Mouse (Mus musculus) hindbrain, embryonic 10.5 days (tissue): ENCODE measurements at regions not wholly inside any gene's neighbourhood (a gene's known extent, or its start where the extent isn't known, plus 50 kb on each side); places are given as distances from the start of the nearest gene placed in this dataset.

Experiments
- DNase-seq: peaks from one replicate; pipeline ENCODE4 v3.0.0-alpha.2; 2017; ENCODE audit warnings: low spot score
- H3K27ac ChIP-seq: fragments of 300-500 bp; sonication (generic); 2 replicates; pipeline ENCODE4 v1.5.1; 2016; ENCODE audit warnings: mild to moderate bottlenecking, moderate library complexity
- H3K27me3 ChIP-seq: fragments of 300-500 bp; sonication (generic); 2 replicates; pipeline ENCODE4 v1.6.1; 2016; ENCODE audit warnings: mild to moderate bottlenecking; ENCODE audit not compliant: poor library complexity, insufficient read depth, severe bottlenecking
- H3K36me3 ChIP-seq: fragments of 300-500 bp; sonication (generic); 2 replicates; pipeline ENCODE4 v1.6.1; 2016; ENCODE audit warnings: mild to moderate bottlenecking, moderate library complexity
- H3K4me1 ChIP-seq: fragments of 300-500 bp; sonication (generic); replicated peaks from 2 replicates; pipeline ENCODE4 v1.6.1; 2016; ENCODE audit warnings: mild to moderate bottlenecking
- H3K4me3 ChIP-seq: fragments of 300-500 bp; sonication (generic); 2 replicates; pipeline ENCODE4 v1.5.1; 2016; ENCODE audit warnings: mild to moderate bottlenecking, moderate library complexity
- H3K9me3 ChIP-seq: fragments of 300-500 bp; sonication (generic); 2 replicates; pipeline ENCODE4 v1.6.1; 2016; ENCODE audit warnings: mild to moderate bottlenecking, moderate library complexity
- WGBS: fragments of 180-500 bp; shearing (Covaris S2); methylation state at CpG from one replicate; pipeline ENCODE4 v1.1.7; 2016; 5-methylcytosine and 5-hydroxymethylcytosine counted together

- H3K27me3 ChIP-seq, result peaks cover 78% of the 10 kb centered on the region
- WGBS, result 23% methylated on average over 10 of the region's 10 CpGs
- H3K36me3 ChIP-seq, result no peaks in the 10 kb centered on the region
- no peak for DNase-seq
- peak overlapping the region; percentile 40; the same call in 1 of the 2 replicates for H3K27ac ChIP-seq
- peaks cover 35% of the 10 kb centered on the region for H3K4me1 ChIP-seq
- H3K4me3 ChIP-seq, result no peak overlapping the region
- H3K9me3 ChIP-seq, result peaks cover 6% of the 10 kb centered on the region; the same call in 1 of the 2 replicates
Observed at GRCm38 (mm10) chr2:172789260-172789659, 150.9 kb downstream of the Bmp7 start.

GRCm38 (mm10) chr2:172792555-172792954 lies 147.6 kb downstream of the Bmp7 start:
- Histone ChIP-seq H3K4me1 (peaks cover 33% of the 10 kb centered on the region), H3K27ac (no peak overlapping the region), H3K27me3 (peaks cover 61% of the 10 kb centered on the region), H3K9me3 (peaks cover 3% of the 10 kb centered on the region; the same call in 1 of the 2 replicates), H3K4me3 (no peak overlapping the region), H3K36me3 (no peaks in the 10 kb centered on the region)
- no peak for DNase-seq
- WGBS, result 69% methylated on average over 10 of the region's 10 CpGs

GRCm38 (mm10) chr2:172793991-172794390 lies 146.1 kb downstream of the Bmp7 start:
- no peak for DNase-seq
- Histone ChIP-seq H3K27me3 (peaks cover 47% of the 10 kb centered on the region), H3K36me3 (no peaks in the 10 kb centered on the region), H3K4me1 (peaks cover 31% of the 10 kb centered on the region), H3K4me3 (no peak overlapping the region), H3K27ac (no peak overlapping the region), H3K9me3 (peaks cover 3% of the 10 kb centered on the region; the same call in 1 of the 2 replicates)
- 78% methylated on average over 8 of the region's 8 CpGs for WGBS

GRCm38 (mm10) chr2:172794771-172795170 lies 145.3 kb downstream of the Bmp7 start:
- Histone ChIP-seq H3K4me3 (no peak overlapping the region), H3K27me3 (peaks cover 39% of the 10 kb centered on the region), H3K36me3 (no peaks in the 10 kb centered on the region), H3K27ac (no peak overlapping the region), H3K4me1 (peaks cover 27% of the 10 kb centered on the region), H3K9me3 (peaks cover 3% of the 10 kb centered on the region; the same call in 1 of the 2 replicates)
- WGBS, result 84% methylated on average over 10 of the region's 10 CpGs
- DNase-seq, result no peak

- Histone ChIP-seq H3K27me3 (peaks cover 35% of the 10 kb centered on the region), H3K4me1 (peaks cover 37% of the 10 kb centered on the region), H3K4me3 (no peak overlapping the region), H3K9me3 (peaks cover 3% of the 10 kb centered on the region; the same call in 1 of the 2 replicates), H3K36me3 (no peaks in the 10 kb centered on the region), H3K27ac (no peak overlapping the region)
- DNase-seq, result no peak
- 78% methylated on average over 6 of the region's 6 CpGs for WGBS
Observed at GRCm38 (mm10) chr2:172796104-172796503, 144.0 kb downstream of the Bmp7 start.

GRCm38 (mm10) chr2:172796955-172797354 lies 143.2 kb downstream of the Bmp7 start:
- Histone ChIP-seq H3K27me3 (peaks cover 27% of the 10 kb centered on the region), H3K4me3 (no peak overlapping the region), H3K4me1 (peaks cover 46% of the 10 kb centered on the region), H3K36me3 (no peaks in the 10 kb centered on the region), H3K9me3 (peaks cover 3% of the 10 kb centered on the region; the same call in 1 of the 2 replicates), H3K27ac (no peak overlapping the region)
- WGBS, result 25% methylated on average over 6 of the region's 6 CpGs
- DNase-seq, result no peak

- Histone ChIP-seq H3K9me3 (peaks cover 12% of the 10 kb centered on the region), H3K36me3 (no peaks in the 10 kb centered on the region), H3K27me3 (peaks cover 10% of the 10 kb centered on the region), H3K27ac (peak overlapping the region; percentile 13), H3K4me3 (no peak overlapping the region), H3K4me1 (peaks cover 46% of the 10 kb centered on the region)
- 27% methylated on average over 10 of the region's 10 CpGs for WGBS
- DNase-seq, result peak; percentile 33
Observed at GRCm38 (mm10) chr2:172799951-172800350, 140.2 kb downstream of the Bmp7 start.

GRCm38 (mm10) chr2:172800801-172801200 lies 139.3 kb downstream of the Bmp7 start:
- Histone ChIP-seq H3K4me3 (no peak overlapping the region), H3K4me1 (peaks cover 43% of the 10 kb centered on the region), H3K27me3 (peaks cover 9% of the 10 kb centered on the region), H3K9me3 (peaks cover 12% of the 10 kb centered on the region), H3K36me3 (no peaks in the 10 kb centered on the region), H3K27ac (peak overlapping the region; percentile 13; the same call in 1 of the 2 replicates)
- no peak for DNase-seq
- 61% methylated on average over 9 of the region's 9 CpGs for WGBS

GRCm38 (mm10) chr2:172801804-172802203 lies 138.3 kb downstream of the Bmp7 start:
- DNase-seq, result peak; percentile 33
- H3K27ac ChIP-seq, result no peak overlapping the region; the same call in 1 of the 2 replicates
- H3K4me3 ChIP-seq, result no peak overlapping the region
- 38% methylated on average over 4 of the region's 4 CpGs for WGBS
- peaks cover 9% of the 10 kb centered on the region for H3K27me3 ChIP-seq
- peaks cover 42% of the 10 kb centered on the region for H3K4me1 ChIP-seq
- peaks cover 12% of the 10 kb centered on the region for H3K9me3 ChIP-seq
- no peaks in the 10 kb centered on the region for H3K36me3 ChIP-seq

GRCm38 (mm10) chr2:172807446-172807845 lies 132.7 kb downstream of the Bmp7 start:
- Histone ChIP-seq H3K36me3 (no peaks in the 10 kb centered on the region), H3K9me3 (peaks cover 11% of the 10 kb centered on the region), H3K4me3 (no peak overlapping the region), H3K27ac (no peak overlapping the region), H3K27me3 (no peaks in the 10 kb centered on the region; the same call in 1 of the 2 replicates), H3K4me1 (peaks cover 5% of the 10 kb centered on the region)
- WGBS, result 70% methylated on average over 4 of the region's 4 CpGs
- no peak for DNase-seq

GRCm38 (mm10) chr2:172809306-172809705 lies 130.8 kb downstream of the Bmp7 start:
- 0 out of 2 replicates have a peak, but pooled peaks cover 6% of the 10 kb centered on the region for H3K27me3 ChIP-seq
- no peaks in the 10 kb centered on the region for H3K9me3 ChIP-seq
- no peak for DNase-seq

GRCm38 (mm10) chr2:172813319-172813718 lies 126.8 kb downstream of the Bmp7 start:
- H3K27ac ChIP-seq, result no peak overlapping the region
- H3K9me3 ChIP-seq, result peaks cover 3% of the 10 kb centered on the region; the same call in 1 of the 2 replicates
- H3K4me1 ChIP-seq, result peaks cover 9% of the 10 kb centered on the region
- no peak for DNase-seq
- no peaks in the 10 kb centered on the region for H3K36me3 ChIP-seq
- WGBS, result 84% methylated on average over 11 of the region's 11 CpGs
- H3K4me3 ChIP-seq, result no peak overlapping the region
- H3K27me3 ChIP-seq, result 0 out of 2 replicates have a peak, but pooled peaks cover 6% of the 10 kb centered on the region

More at GRCm38 (mm10) chr2:172809306-172809705, 130.8 kb downstream of the Bmp7 start:
- no peak overlapping the region for H3K27ac ChIP-seq
- WGBS, result 90% methylated on average over 2 of the region's 2 CpGs
- H3K4me1 ChIP-seq, result peaks cover 9% of the 10 kb centered on the region
- H3K36me3 ChIP-seq, result no peaks in the 10 kb centered on the region
- H3K4me3 ChIP-seq, result no peak overlapping the region

- H3K27me3 ChIP-seq, result 0 out of 2 replicates have a peak, but pooled peaks cover 6% of the 10 kb centered on the region
- WGBS, result 66% methylated on average over 4 of the region's 4 CpGs
- no peak overlapping the region for H3K4me3 ChIP-seq
- H3K4me1 ChIP-seq, result peaks cover 9% of the 10 kb centered on the region
- DNase-seq, result no peak
- no peaks in the 10 kb centered on the region for H3K36me3 ChIP-seq
- no peak overlapping the region for H3K27ac ChIP-seq
- H3K9me3 ChIP-seq, result peaks cover 3% of the 10 kb centered on the region; the same call in 1 of the 2 replicates
Observed at GRCm38 (mm10) chr2:172813906-172814305, 126.2 kb downstream of the Bmp7 start.
